Mouse (Mus musculus) midbrain, embryonic 14.5 days (tissue): Measurements from ENCODE around the gene Rnf43. TPM values are rescaled to one million over a fixed set of nuclear protein-coding genes. Genes with fewer than 3 reads are reported as not detected.

ENCODE experiments used
- ATAC-seq: fragments of 200-750 bp; cut with Nextera tagmentation; 2 replicates; pipeline ENCODE4 v1.8.0; 2017; ENCODE audit warnings: moderate number of reproducible peaks, moderate library complexity; ENCODE audit not compliant: low FRiP score, low TSS enrichment
- DNase-seq: peaks from one replicate; pipeline ENCODE4 v3.0.0-alpha.2; 2015
- H3K27ac ChIP-seq: fragments of 300-500 bp; sonication (generic); replicated peaks from 2 replicates; pipeline ENCODE4 v1.5.1; 2014; ENCODE audit warnings: mild to moderate bottlenecking, low read depth, low read length, moderate library complexity
- H3K27me3 ChIP-seq: fragments of 300-500 bp; sonication (generic); 2 replicates; pipeline ENCODE4 v1.6.1; 2014; ENCODE audit warnings: low read length, control low read depth, mixed read lengths; ENCODE audit not compliant: control insufficient read depth, insufficient read depth
- H3K36me3 ChIP-seq: fragments of 300-500 bp; sonication (generic); 2 replicates; pipeline ENCODE4 v1.6.1; 2014; ENCODE audit warnings: low read length, control low read depth; ENCODE audit not compliant: control insufficient read depth, insufficient read depth
- H3K4me1 ChIP-seq: fragments of 300-500 bp; sonication (generic); 2 replicates; pipeline ENCODE4 v1.6.1; 2014; ENCODE audit warnings: mild to moderate bottlenecking, antibody characterized with exemption, low read length, control low read depth; ENCODE audit not compliant: control insufficient read depth, insufficient read depth
- H3K4me2 ChIP-seq: fragments of 300-500 bp; sonication (generic); 2 replicates; pipeline ENCODE4 v1.6.1; 2014; ENCODE audit warnings: mild to moderate bottlenecking, low read length, moderate library complexity
- H3K4me3 ChIP-seq: fragments of 300-500 bp; sonication (generic); replicated peaks from 2 replicates; pipeline ENCODE4 v1.5.1; 2014; ENCODE audit warnings: low read depth, low read length
- H3K9ac ChIP-seq: fragments of 300-500 bp; sonication (generic); replicated peaks from 2 replicates; pipeline ENCODE4 v1.6.1; 2014; ENCODE audit warnings: mild to moderate bottlenecking, low read length, moderate library complexity
- H3K9me3 ChIP-seq: fragments of 300-500 bp; sonication (generic); 2 replicates; pipeline ENCODE4 v1.6.1; 2016; ENCODE audit warnings: low read length, control low read depth, mixed read lengths; ENCODE audit not compliant: control insufficient read depth
- WGBS: fragments of 180-500 bp; shearing (Covaris S2); extraction: QIAGEN DNeasy Blood & Tissue Kit; methylation state at CpG from one replicate; pipeline ENCODE4 v1.1.7; 2014; 5-methylcytosine and 5-hydroxymethylcytosine counted together
- microRNA counts: library from miRNA; unstranded; fragments of <30 nt; microRNA quantifications from one replicate; lab custom pipeline; 2016
- microRNA-seq: library from miRNA; unstranded; fragments of <30 nt; microRNA quantifications from one replicate; pipeline ENCODE4, GENCODE M21; 2016
- polyA plus RNA-seq: library from polyadenylated mRNA; unstranded; fragments of >200 nt; fragmentation: Nextera tagmentation; extraction: Ambion mirVana; gene quantifications from 2 replicates; pipeline ENCODE4 v1.2.1, GENCODE M21; 2014

Rnf43 gene
- polyA plus RNA-seq, 1 experiment from 2014 or later, result 0.78 TPM

GRCm38 (mm10) chr11:87772354-87772753, 109.8 kb downstream of the Rnf43 start:
- no peak for ATAC-seq
- no peak overlapping the region for H3K4me2 ChIP-seq
- no peak for DNase-seq
- H3K27me3 ChIP-seq, result no peaks in the 10 kb centered on the region
- no peak overlapping the region for H3K27ac ChIP-seq
- WGBS, result 91% methylated on average over 3 of the region's 3 CpGs
- no peaks in the 10 kb centered on the region for H3K4me1 ChIP-seq
- H3K4me3 ChIP-seq, result no peak overlapping the region
- peaks cover 90% of the 10 kb centered on the region for H3K36me3 ChIP-seq
- no peaks in the 10 kb centered on the region for H3K9me3 ChIP-seq
- no peak overlapping the region for H3K9ac ChIP-seq

GRCm38 (mm10) chr11:87778100-87778765, 115.7 kb downstream of the Rnf43 start:
- H3K4me1 ChIP-seq, result no peaks in the 10 kb centered on the region
- no peak overlapping the region for H3K27ac ChIP-seq
- H3K4me2 ChIP-seq, result peak overlapping the region; percentile 50
- no peaks in the 10 kb centered on the region for H3K9me3 ChIP-seq
- peak; percentile 62 for DNase-seq
- 11% methylated on average over 32 of the region's 32 CpGs for WGBS
- H3K4me3 ChIP-seq, result peak overlapping the region; percentile 10; the same call in 1 of the 2 replicates
- peaks cover 69% of the 10 kb centered on the region for H3K36me3 ChIP-seq
- peak; percentile 48; the same call in 1 of the 2 replicates for ATAC-seq
- H3K9ac ChIP-seq, result no peak overlapping the region; the same call in 1 of the 2 replicates
- no peaks in the 10 kb centered on the region for H3K27me3 ChIP-seq

- no peak overlapping the region for H3K9ac ChIP-seq
- peaks cover 67% of the 10 kb centered on the region for H3K36me3 ChIP-seq
- H3K4me3 ChIP-seq, result no peak overlapping the region
- no peak overlapping the region for H3K27ac ChIP-seq
- DNase-seq, result no peak
- WGBS, result 38% methylated on average over 12 of the region's 12 CpGs
- no peaks in the 10 kb centered on the region for H3K4me1 ChIP-seq
- H3K4me2 ChIP-seq, result peak overlapping the region; percentile 50
- H3K9me3 ChIP-seq, result no peaks in the 10 kb centered on the region
- no peak for ATAC-seq
- no peaks in the 10 kb centered on the region for H3K27me3 ChIP-seq
Measured at GRCm38 (mm10) chr11:87778915-87779314, 116.4 kb downstream of the Rnf43 start.

- WGBS, result 84% methylated on average over 4 of the region's 4 CpGs
- Histone ChIP-seq H3K9ac (no peak overlapping the region), H3K9me3 (no peaks in the 10 kb centered on the region), H3K27me3 (no peaks in the 10 kb centered on the region), H3K4me2 (no peak overlapping the region), H3K4me3 (no peak overlapping the region), H3K36me3 (peaks cover 65% of the 10 kb centered on the region), H3K4me1 (no peaks in the 10 kb centered on the region), H3K27ac (no peak overlapping the region)
- DNase-seq (no peak), ATAC-seq (no peak)
Measured at GRCm38 (mm10) chr11:87779392-87779791, 116.9 kb downstream of the Rnf43 start.

GRCm38 (mm10) chr11:87780130-87780529, 117.6 kb downstream of the Rnf43 start:
- 88% methylated on average over 8 of the region's 8 CpGs for WGBS
- no peak overlapping the region for H3K4me3 ChIP-seq
- H3K27me3 ChIP-seq, result no peaks in the 10 kb centered on the region
- H3K4me1 ChIP-seq, result no peaks in the 10 kb centered on the region
- DNase-seq, result no peak
- H3K4me2 ChIP-seq, result no peak overlapping the region
- ATAC-seq, result no peak
- H3K9ac ChIP-seq, result no peak overlapping the region
- no peak overlapping the region for H3K27ac ChIP-seq
- no peaks in the 10 kb centered on the region for H3K9me3 ChIP-seq
- H3K36me3 ChIP-seq, result peaks cover 65% of the 10 kb centered on the region

MicroRNA genes within 50 kb of the gene (microRNA counts, 519-probe panel; counts per million panel counts)
- microRNA mmu-miR-142-3p (lab: Ali Mortazavi, UCI), result 4,409 counts per million, percentile 33 among the panel's probes with 10 or more counts
- not detected for microRNA mmu-miR-142-5p (lab: Ali Mortazavi, UCI)

Small RNAs within 50 kb of the gene (microRNA-seq; reads per million reads assigned to microRNA genes)
- gene Mir142 (not detected), gene Mir142b (not detected)

Other genes with a start within 250 kb of the Rnf43 start
- gene Gm11492, start 96.1 kb upstream of the Rnf43 start, polyA plus RNA-seq, result not detected in 2 replicates
- gene Sept4, start 93.8 kb upstream of the Rnf43 start, polyA plus RNA-seq, result 20.0 and 21.5 TPM in 2 replicates
- 54.1 and 75.1 TPM in 2 replicates for gene Mtmr4, start 70.6 kb upstream of the Rnf43 start, polyA plus RNA-seq
- gene Hsf5, start 45.6 kb upstream of the Rnf43 start, polyA plus RNA-seq, result 0.37 and 0.46 TPM in 2 replicates
- gene Supt4a, start 74.8 kb downstream of the Rnf43 start, polyA plus RNA-seq, result 150 and 163 TPM in 2 replicates
- 54.5 and 63.4 TPM in 2 replicates for gene Tspoap1, start 97.8 kb downstream of the Rnf43 start, polyA plus RNA-seq
- gene Mpo, start 130.9 kb downstream of the Rnf43 start, polyA plus RNA-seq, result 0.47 TPM in 1 of 2 replicates, not detected in the other
- gene Lpo, start 165.6 kb downstream of the Rnf43 start, polyA plus RNA-seq, result 1.3 and 1.7 TPM in 2 replicates
- 9.8 and 12.6 TPM in 2 replicates for gene Mks1, start 190.5 kb downstream of the Rnf43 start, polyA plus RNA-seq
- 0.22 TPM in 1 of 2 replicates, not detected in the other for gene Epx, start 212.8 kb downstream of the Rnf43 start, polyA plus RNA-seq
- gene Olfr462, start 229.5 kb downstream of the Rnf43 start, polyA plus RNA-seq, result not detected in 2 replicates
- gene Olfr463, start 234.7 kb downstream of the Rnf43 start, polyA plus RNA-seq, result not detected in 2 replicates